Mouse (Mus musculus): ENCODE measurements around the gene Dimt1. TPM values are rescaled to one million over a fixed set of nuclear protein-coding genes. Genes with fewer than 3 reads are reported as not detected.

Gene Dimt1
- total and polyA plus RNA-seq, 2 experiments: 3.4 to 4.4 TPM

GRCm38 (mm10) chr13:106936256-106937137 lies 10.4 kb upstream of the Dimt1 start, which contains the start of gene Ipo11:
Ipo11 (minus strand) TSS chr13:106936958.
- WGBS: under 1% methylated on average over 83 of the region's 84 CpGs
- no peak within 1 kb of the TSS for H3K27ac ChIP-seq (replicated peaks; ENCODE audit: insufficient read depth, low read depth, low read length)

GRCm38 (mm10) chr13:106937138-106937472 lies 9.8 kb upstream of the Dimt1 start:
- WGBS: 26% methylated on average over 7 of the region's 7 CpGs
- Histone ChIP-seq H3K79me2 (ENCODE audit: control insufficient read depth, insufficient read depth, low read length) (peaks cover 10% of the 10 kb centered on the region; the same call in 1 of the 2 replicates), H3K9ac (ENCODE audit: low read depth, low read length) (no peak overlapping the region), H3K4me3 (ENCODE audit: insufficient read depth, low read depth, low read length) (peak overlapping the region; percentile 77), H3K27ac (replicated peaks; ENCODE audit: insufficient read depth, low read depth, low read length) (no peak overlapping the region), H3K36me3 (ENCODE audit: control insufficient read depth, insufficient read depth, low read length) (no peaks in the 10 kb centered on the region), H3K4me1 (ENCODE audit: control insufficient read depth, insufficient read depth, low read length) (no peaks in the 10 kb centered on the region), H3K27me3 (ENCODE audit: control insufficient read depth, insufficient read depth, low read length) (no peaks in the 10 kb centered on the region)
- no peak for DNase-seq (ENCODE audit: extremely low read depth, low read depth, low spot score)
- TF ChIP-seq CTCF (IDR thresholded peaks at IDR 0.05; ENCODE audit: low read depth, low read length) (no peak), POLR2A (IDR thresholded peaks at IDR 0.05; ENCODE audit: extremely low read depth, insufficient read depth, low read length) (no peak)

More at GRCm38 (mm10) chr13:106936256-106937137, 10.4 kb upstream of the Dimt1 start, which contains the start of gene Ipo11:
- Histone ChIP-seq H3K36me3 (ENCODE audit: control insufficient read depth, insufficient read depth, low read length) (no peaks in the 10 kb centered on the region), H3K9ac (ENCODE audit: low read depth, low read length) (peak within 1 kb of the TSS; percentile 73), H3K27me3 (ENCODE audit: control insufficient read depth, insufficient read depth, low read length) (no peaks in the 10 kb centered on the region), H3K79me2 (ENCODE audit: control insufficient read depth, insufficient read depth, low read length) (peaks cover 10% of the 10 kb centered on the region; the same call in 1 of the 2 replicates), H3K4me1 (ENCODE audit: control insufficient read depth, insufficient read depth, low read length) (no peaks in the 10 kb centered on the region), H3K4me3 (ENCODE audit: insufficient read depth, low read depth, low read length) (peak within 1 kb of the TSS; percentile 77)
- peak; percentile 84 for DNase-seq (ENCODE audit: extremely low read depth, low read depth, low spot score)
- TF ChIP-seq POLR2A (IDR thresholded peaks at IDR 0.05; ENCODE audit: extremely low read depth, insufficient read depth, low read length): 0 out of 2 replicates have a peak, but pooled peaks have one; percentile 8
- TF ChIP-seq CTCF (IDR thresholded peaks at IDR 0.05; ENCODE audit: low read depth, low read length): no peak

GRCm38 (mm10) chr13:106941211-106941976 lies 5.5 kb upstream of the Dimt1 start:
- H3K27me3 ChIP-seq (ENCODE audit: control insufficient read depth, insufficient read depth, low read length): no peaks in the 10 kb centered on the region
- H3K4me3 ChIP-seq (ENCODE audit: insufficient read depth, low read depth, low read length): peak overlapping the region; percentile 48
- H3K27ac ChIP-seq (replicated peaks; ENCODE audit: insufficient read depth, low read depth, low read length): peak overlapping the region; percentile 44
- WGBS: 30% methylated on average over 7 of the region's 7 CpGs
- TF ChIP-seq CTCF (IDR thresholded peaks at IDR 0.05; ENCODE audit: low read depth, low read length) (0 out of 2 replicates have a peak, but pooled peaks have one; percentile 5), POLR2A (IDR thresholded peaks at IDR 0.05; ENCODE audit: extremely low read depth, insufficient read depth, low read length) (no peak)
- DNase-seq (ENCODE audit: extremely low read depth, low read depth, low spot score): peak; percentile 78
- no peaks in the 10 kb centered on the region for H3K36me3 ChIP-seq (ENCODE audit: control insufficient read depth, insufficient read depth, low read length)
- peak overlapping the region; percentile 62; the same call in 1 of the 2 replicates for H3K9ac ChIP-seq (ENCODE audit: low read depth, low read length)
- no peaks in the 10 kb centered on the region for H3K4me1 ChIP-seq (ENCODE audit: control insufficient read depth, insufficient read depth, low read length)
- H3K79me2 ChIP-seq (ENCODE audit: control insufficient read depth, insufficient read depth, low read length): 0 out of 2 replicates have a peak, but pooled peaks cover 3% of the 10 kb centered on the region

GRCm38 (mm10) chr13:106942721-106943120 lies 4.2 kb upstream of the Dimt1 start:
- Histone ChIP-seq H3K27ac (replicated peaks; ENCODE audit: insufficient read depth, low read depth, low read length) (no peak overlapping the region), H3K9ac (ENCODE audit: low read depth, low read length) (no peak overlapping the region), H3K79me2 (ENCODE audit: control insufficient read depth, insufficient read depth, low read length) (peaks cover 3% of the 10 kb centered on the region; the same call in 1 of the 2 replicates), H3K27me3 (ENCODE audit: control insufficient read depth, insufficient read depth, low read length) (no peaks in the 10 kb centered on the region), H3K4me1 (ENCODE audit: control insufficient read depth, insufficient read depth, low read length) (peaks cover 2% of the 10 kb centered on the region; the same call in 1 of the 2 replicates), H3K4me3 (ENCODE audit: insufficient read depth, low read depth, low read length) (no peak overlapping the region), H3K36me3 (ENCODE audit: control insufficient read depth, insufficient read depth, low read length) (no peaks in the 10 kb centered on the region)
- 73% methylated on average over 1 of the region's 1 CpGs for WGBS
- TF ChIP-seq POLR2A (IDR thresholded peaks at IDR 0.05; ENCODE audit: extremely low read depth, insufficient read depth, low read length) (no peak), CTCF (IDR thresholded peaks at IDR 0.05; ENCODE audit: low read depth, low read length) (no peak)
- no peak for DNase-seq (ENCODE audit: extremely low read depth, low read depth, low spot score)

GRCm38 (mm10) chr13:106945518-106945917 lies 1.4 kb upstream of the Dimt1 start:
- H3K9ac ChIP-seq (ENCODE audit: low read depth, low read length): no peak overlapping the region
- H3K27me3 ChIP-seq (ENCODE audit: control insufficient read depth, insufficient read depth, low read length): no peaks in the 10 kb centered on the region
- peaks cover 6% of the 10 kb centered on the region; the same call in 1 of the 2 replicates for H3K4me1 ChIP-seq (ENCODE audit: control insufficient read depth, insufficient read depth, low read length)
- H3K79me2 ChIP-seq (ENCODE audit: control insufficient read depth, insufficient read depth, low read length): peaks cover 5% of the 10 kb centered on the region; the same call in 1 of the 2 replicates
- TF ChIP-seq CTCF (IDR thresholded peaks at IDR 0.05; ENCODE audit: low read depth, low read length) (no peak), POLR2A (IDR thresholded peaks at IDR 0.05; ENCODE audit: extremely low read depth, insufficient read depth, low read length) (no peak)
- H3K36me3 ChIP-seq (ENCODE audit: control insufficient read depth, insufficient read depth, low read length): peaks cover 8% of the 10 kb centered on the region
- no peak overlapping the region for H3K4me3 ChIP-seq (ENCODE audit: insufficient read depth, low read depth, low read length)
- H3K27ac ChIP-seq (replicated peaks; ENCODE audit: insufficient read depth, low read depth, low read length): no peak overlapping the region
- WGBS: 79% methylated on average over 9 of the region's 9 CpGs
- DNase-seq (ENCODE audit: extremely low read depth, low read depth, low spot score): no peak

All from liver, adult 2 months (tissue).